Mouse (Mus musculus) liver, adult 2 months (tissue): Measurements from ENCODE around the gene Prrg3. TPM values are rescaled to one million over a fixed set of nuclear protein-coding genes. Genes with fewer than 3 reads are reported as not detected.

Experiments
- DNase-seq: peaks from one replicate; pipeline ENCODE4 v3.0.0-alpha.2; 2011; ENCODE audit warnings: low read depth, low spot score; ENCODE audit errors: extremely low read depth
- H3K27ac ChIP-seq: fragments of 200-500 bp; replicated peaks from 2 replicates; pipeline ENCODE4 v1.5.1; 2012; ENCODE audit warnings: low read depth, mild to moderate bottlenecking, control low read depth, inconsistent platforms, low read length; ENCODE audit not compliant: insufficient read depth
- H3K27me3 ChIP-seq: fragments of 200-500 bp; 2 replicates; pipeline ENCODE4 v1.6.1; 2012; ENCODE audit warnings: mild to moderate bottlenecking, moderate library complexity, low read length, inconsistent platforms; ENCODE audit not compliant: control insufficient read depth, insufficient read depth
- H3K36me3 ChIP-seq: fragments of 200-500 bp; 2 replicates; pipeline ENCODE4 v1.6.1; 2012; ENCODE audit warnings: low read length, inconsistent platforms; ENCODE audit not compliant: control insufficient read depth, insufficient read depth
- H3K4me1 ChIP-seq: fragments of 200-500 bp; 2 replicates; pipeline ENCODE4 v1.6.1; 2011; ENCODE audit warnings: low read length; ENCODE audit not compliant: control insufficient read depth, insufficient read depth
- H3K4me3 ChIP-seq: fragments of 200-500 bp; 2 replicates; pipeline ENCODE4 v1.5.1; 2011; ENCODE audit warnings: low read depth, mild to moderate bottlenecking, control low read depth, low read length, moderate library complexity; ENCODE audit not compliant: insufficient read depth
- H3K79me2 ChIP-seq: fragments of 200-500 bp; 2 replicates; pipeline ENCODE4 v1.6.1; 2012; ENCODE audit warnings: inconsistent platforms, mild to moderate bottlenecking, low read length, moderate library complexity; ENCODE audit not compliant: control insufficient read depth, insufficient read depth
- H3K9ac ChIP-seq: fragments of 200-500 bp; 2 replicates; pipeline ENCODE4 v1.6.1; 2012; ENCODE audit warnings: low read depth, mild to moderate bottlenecking, control low read depth, inconsistent platforms, low read length
- CTCF ChIP-seq: fragments of 200-500 bp; IDR thresholded peaks from 2 replicates; pipeline ENCODE4 v1.5.1; 2011; ENCODE audit warnings: low read depth, low read length, control low read depth
- POLR2A ChIP-seq: fragments of 200-500 bp; IDR thresholded peaks from 2 replicates; pipeline ENCODE4 v1.6.1; 2011; ENCODE audit warnings: low read length, control low read depth; ENCODE audit not compliant: insufficient read depth; ENCODE audit errors: extremely low read depth
- WGBS: fragments of 180-500 bp; shearing (Covaris S2); methylation state at CpG from one replicate; pipeline ENCODE4 v1.1.7; 2018; 5-methylcytosine and 5-hydroxymethylcytosine counted together
- polyA plus RNA-seq: library from polyadenylated mRNA; depleted of rRNA; stranded (reverse); fragments of >200 nt; gene quantifications from 2 replicates; pipeline ENCODE4 v1.2.3, GENCODE M21; 2012; rRNA removed
- total RNA-seq: library from RNA; depleted of rRNA; stranded (reverse); fragments of >200 nt; gene quantifications from 2 replicates; pipeline ENCODE4 v1.2.3, GENCODE M21; 2014; rRNA removed

Gene Prrg3
- total RNA-seq (0.18 and 0.40 TPM in 2 replicates), polyA plus RNA-seq (0.17 and 0.24 TPM in 2 replicates)

- no peak within 1 kb of the TSS for H3K27ac ChIP-seq
- no peak for DNase-seq
- peak within 1 kb of the TSS; percentile 54; the same call in 1 of the 2 replicates for H3K9ac ChIP-seq
- H3K36me3 ChIP-seq: no peaks in the 10 kb centered on the region
- H3K4me1 ChIP-seq: no peaks in the 10 kb centered on the region
- H3K79me2 ChIP-seq: no peaks in the 10 kb centered on the region
- H3K27me3 ChIP-seq: no peaks in the 10 kb centered on the region
- peak within 1 kb of the TSS; percentile 50 for H3K4me3 ChIP-seq
- TF ChIP-seq POLR2A: no peak
- no peak for TF ChIP-seq CTCF
- 3% methylated on average over 58 of the region's 72 CpGs for WGBS
These were observed at the start of gene Prrg3 for GRCm38 (mm10) chrX:71962073-71963051. TSS of gene Prrg3 (plus strand) at chrX:71962624.

DNA sequence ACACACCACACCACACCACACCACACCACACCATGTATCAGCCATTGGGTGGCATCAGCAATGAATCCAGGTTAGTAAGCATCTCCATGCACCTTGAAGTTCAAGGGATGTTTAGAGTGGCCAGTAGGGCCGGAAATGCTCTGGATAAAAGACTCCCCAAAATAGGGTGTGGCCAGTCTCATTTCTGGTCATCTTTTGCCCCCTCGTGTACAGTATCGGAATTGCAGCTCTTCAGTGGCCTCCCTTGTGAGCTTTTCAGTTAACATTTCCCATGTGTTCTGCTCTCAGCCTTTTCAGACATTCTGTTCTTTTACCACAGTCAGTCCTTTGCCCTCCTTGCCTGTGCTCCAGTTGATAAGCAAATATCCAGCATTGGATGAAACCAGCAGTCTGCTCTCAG is 15.8 kb upstream of the Prrg3 start:
- TF ChIP-seq POLR2A: no peak
- peak; percentile 43 for TF ChIP-seq CTCF
- no peak overlapping the region for H3K9ac ChIP-seq
- H3K27me3 ChIP-seq: no peaks in the 10 kb centered on the region
- WGBS: 3% methylated on average over 3 of the region's 3 CpGs
- peak; percentile 20 for DNase-seq
- no peaks in the 10 kb centered on the region for H3K4me1 ChIP-seq
- H3K4me3 ChIP-seq: no peak overlapping the region
- no peaks in the 10 kb centered on the region for H3K36me3 ChIP-seq
- H3K79me2 ChIP-seq: no peaks in the 10 kb centered on the region
- no peak overlapping the region for H3K27ac ChIP-seq

DNA sequence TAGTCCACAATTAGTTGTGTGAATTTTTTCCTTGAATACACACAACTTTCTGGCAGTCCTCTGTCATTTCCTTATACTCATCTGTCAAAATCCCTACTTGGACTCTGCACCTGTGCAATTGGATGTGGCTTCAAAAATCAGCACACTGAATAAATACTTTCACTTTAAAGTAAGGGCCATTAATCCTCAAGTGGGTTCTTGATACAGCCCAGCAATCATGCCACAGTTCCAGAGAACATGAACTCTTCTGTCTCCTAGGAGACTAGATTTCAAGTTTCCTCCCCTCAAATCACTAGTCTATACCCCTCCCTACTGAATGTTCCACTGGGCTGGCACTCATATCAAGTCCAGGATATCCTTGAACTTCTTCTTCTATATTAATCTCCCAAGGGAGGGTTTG is 4.1 kb upstream of the Prrg3 start:
- no peaks in the 10 kb centered on the region for H3K36me3 ChIP-seq
- H3K9ac ChIP-seq: no peak overlapping the region
- H3K4me1 ChIP-seq: no peaks in the 10 kb centered on the region
- DNase-seq: no peak
- H3K27me3 ChIP-seq: no peaks in the 10 kb centered on the region
- TF ChIP-seq CTCF: no peak
- no peak for TF ChIP-seq POLR2A
- no peak overlapping the region for H3K27ac ChIP-seq
- no peak overlapping the region for H3K4me3 ChIP-seq
- H3K79me2 ChIP-seq: no peaks in the 10 kb centered on the region

DNA sequence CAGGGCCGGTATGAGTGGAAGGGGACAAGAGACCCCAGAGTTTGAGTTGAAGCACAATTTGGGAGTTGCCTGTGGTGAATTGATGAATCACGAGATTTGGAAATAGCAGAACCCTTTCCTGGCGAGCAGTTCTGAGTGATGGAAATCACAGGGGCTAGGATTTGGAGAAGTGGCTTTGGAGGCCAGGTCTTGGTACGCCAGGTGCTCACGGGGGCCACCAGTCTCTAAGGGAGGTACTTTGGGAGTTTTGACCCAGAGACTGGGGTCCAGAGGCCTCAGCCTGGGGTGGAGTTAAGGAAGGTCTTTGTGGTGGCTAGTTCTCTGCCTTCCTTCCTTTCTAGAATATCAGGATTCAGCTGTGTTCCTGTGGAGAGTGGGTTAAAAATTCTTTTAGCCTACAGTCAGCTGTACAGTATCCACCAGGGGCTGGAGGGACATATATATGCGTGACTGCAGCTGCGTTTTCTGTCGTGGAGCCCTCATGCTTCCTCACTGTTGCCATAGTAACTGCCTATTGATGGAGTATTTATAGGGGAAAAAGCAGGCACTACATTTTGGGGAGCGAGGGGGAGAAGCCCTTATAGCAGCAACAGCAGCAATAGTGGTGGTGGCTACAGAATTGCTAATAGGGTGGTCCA is 970 bp downstream of the Prrg3 start:
- H3K79me2 ChIP-seq: no peaks in the 10 kb centered on the region
- 38% methylated on average over 9 of the region's 9 CpGs for WGBS
- TF ChIP-seq CTCF (no peak), POLR2A (no peak)
- no peaks in the 10 kb centered on the region for H3K36me3 ChIP-seq
- H3K9ac ChIP-seq: no peak overlapping the region
- H3K27ac ChIP-seq: no peak overlapping the region
- no peaks in the 10 kb centered on the region for H3K4me1 ChIP-seq
- DNase-seq: no peak
- no peaks in the 10 kb centered on the region for H3K27me3 ChIP-seq
- no peak overlapping the region for H3K4me3 ChIP-seq

DNA sequence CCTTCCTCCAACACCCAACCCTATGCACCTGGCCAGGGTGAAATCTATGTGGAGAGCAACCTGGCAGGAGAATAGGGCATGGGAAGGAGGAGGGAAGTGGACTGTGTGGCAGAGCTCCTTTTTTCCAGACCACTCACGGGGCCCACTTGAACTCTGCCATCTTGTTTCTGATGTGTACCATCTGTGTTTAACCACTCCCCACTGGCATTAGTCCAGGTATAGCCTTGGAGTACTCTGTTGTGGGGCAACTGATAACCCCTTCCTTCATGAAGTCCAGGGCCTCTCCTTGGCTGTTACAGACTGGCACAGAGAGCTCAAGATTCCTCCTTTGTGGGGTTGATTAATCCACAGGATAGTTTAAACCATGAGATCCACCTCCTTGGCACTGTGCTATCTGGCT is 5.8 kb downstream of the Prrg3 start:
- TF ChIP-seq POLR2A (no peak), CTCF (no peak)
- no peaks in the 10 kb centered on the region for H3K36me3 ChIP-seq
- H3K4me3 ChIP-seq: no peak overlapping the region
- no peak overlapping the region for H3K27ac ChIP-seq
- no peaks in the 10 kb centered on the region for H3K27me3 ChIP-seq
- no peak overlapping the region for H3K9ac ChIP-seq
- DNase-seq: no peak
- H3K4me1 ChIP-seq: no peaks in the 10 kb centered on the region
- 69% methylated on average over 1 of the region's 1 CpGs for WGBS
- H3K79me2 ChIP-seq: no peaks in the 10 kb centered on the region

DNA sequence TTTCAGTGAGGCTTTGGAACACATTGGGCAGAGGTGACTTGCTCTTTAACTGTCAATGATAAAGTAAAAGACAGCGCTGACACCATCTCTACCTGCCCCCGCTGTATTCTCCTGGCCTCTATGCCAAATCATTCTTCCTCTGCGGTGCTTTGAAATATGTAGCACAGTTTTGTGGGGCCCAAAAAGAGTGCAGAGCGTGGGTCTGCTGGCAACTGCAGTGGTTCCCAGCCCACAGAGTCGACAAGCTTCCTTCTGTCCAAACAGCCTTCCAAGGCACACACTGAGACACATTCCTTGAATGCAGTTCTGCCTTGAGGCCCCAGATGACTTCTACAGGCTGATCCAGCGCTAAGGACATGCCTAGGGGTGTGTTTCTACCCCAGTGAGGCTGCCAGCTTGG is 6.4 kb downstream of the Prrg3 start:
- H3K27me3 ChIP-seq: no peaks in the 10 kb centered on the region
- H3K36me3 ChIP-seq: no peaks in the 10 kb centered on the region
- no peak overlapping the region for H3K27ac ChIP-seq
- DNase-seq: no peak
- TF ChIP-seq CTCF (no peak), POLR2A (no peak)
- no peak overlapping the region for H3K9ac ChIP-seq
- H3K4me3 ChIP-seq: no peak overlapping the region
- WGBS: 79% methylated on average over 6 of the region's 6 CpGs
- H3K79me2 ChIP-seq: no peaks in the 10 kb centered on the region
- H3K4me1 ChIP-seq: no peaks in the 10 kb centered on the region
